Mouse (Mus musculus): ENCODE measurements around the gene Slc19a1.

Gene Slc19a1

GRCm38 (mm10) chr10:77031768-77032375, at the start of gene Slc19a1:
Gene Slc19a1, plus strand, starts transcription at chr10:77032241.
- DNase-seq (ENCODE audit: extremely low read depth, insufficient read length, low spot score) = no peak

GRCm38 (mm10) chr10:76988586-76988985, 43.5 kb upstream of the Slc19a1 start:
- DNase-seq (ENCODE audit: extremely low read depth, insufficient read length, low spot score) = no peak

- DNase-seq (ENCODE audit: extremely low read depth, insufficient read length, low spot score) = no peak
These were observed 39.6 kb upstream of the Slc19a1 start for GRCm38 (mm10) chr10:76992456-76992855.

- DNase-seq (ENCODE audit: extremely low read depth, insufficient read length, low spot score) = peak; percentile 58
These were observed 34.1 kb upstream of the Slc19a1 start for GRCm38 (mm10) chr10:76997759-76998513.

- DNase-seq (ENCODE audit: extremely low read depth, insufficient read length, low spot score) = no peak
These were observed 27.1 kb upstream of the Slc19a1 start for GRCm38 (mm10) chr10:77004936-77005335.

GRCm38 (mm10) chr10:77007433-77008108, 24.5 kb upstream of the Slc19a1 start:
- DNase-seq (ENCODE audit: extremely low read depth, insufficient read length, low spot score) = no peak

- DNase-seq (ENCODE audit: extremely low read depth, insufficient read length, low spot score) = no peak
These were observed 23.9 kb upstream of the Slc19a1 start for GRCm38 (mm10) chr10:77008109-77008561.

GRCm38 (mm10) chr10:77008698-77009097, 23.3 kb upstream of the Slc19a1 start:
- no peak for DNase-seq (ENCODE audit: extremely low read depth, insufficient read length, low spot score)

GRCm38 (mm10) chr10:77011681-77012080, 20.4 kb upstream of the Slc19a1 start:
- no peak for DNase-seq (ENCODE audit: extremely low read depth, insufficient read length, low spot score)

GRCm38 (mm10) chr10:77016080-77016479, 16.0 kb upstream of the Slc19a1 start:
- no peak for DNase-seq (ENCODE audit: extremely low read depth, insufficient read length, low spot score)

- DNase-seq (ENCODE audit: extremely low read depth, insufficient read length, low spot score) = no peak
These were observed 15.5 kb upstream of the Slc19a1 start for GRCm38 (mm10) chr10:77016499-77016898.

- DNase-seq (ENCODE audit: extremely low read depth, insufficient read length, low spot score) = no peak
These were observed 15.0 kb upstream of the Slc19a1 start for GRCm38 (mm10) chr10:77017061-77017460.

GRCm38 (mm10) chr10:77017662-77018061, 14.4 kb upstream of the Slc19a1 start:
- DNase-seq (ENCODE audit: extremely low read depth, insufficient read length, low spot score) = no peak

- DNase-seq (ENCODE audit: extremely low read depth, insufficient read length, low spot score) = peak; percentile 35
These were observed 10.5 kb upstream of the Slc19a1 start for GRCm38 (mm10) chr10:77021399-77022052.

GRCm38 (mm10) chr10:77022301-77023130, 9.5 kb upstream of the Slc19a1 start:
- DNase-seq (ENCODE audit: extremely low read depth, insufficient read length, low spot score) = no peak

GRCm38 (mm10) chr10:77024231-77024630, 7.8 kb upstream of the Slc19a1 start:
- no peak for DNase-seq (ENCODE audit: extremely low read depth, insufficient read length, low spot score)

- DNase-seq (ENCODE audit: extremely low read depth, insufficient read length, low spot score) = no peak
These were observed 5.1 kb upstream of the Slc19a1 start for GRCm38 (mm10) chr10:77026944-77027343.

GRCm38 (mm10) chr10:77028782-77029296, 3.2 kb upstream of the Slc19a1 start:
- DNase-seq (ENCODE audit: extremely low read depth, insufficient read length, low spot score) = no peak

- no peak for DNase-seq (ENCODE audit: extremely low read depth, insufficient read length, low spot score)
These were observed 2.3 kb upstream of the Slc19a1 start for GRCm38 (mm10) chr10:77029761-77030160.

- DNase-seq (ENCODE audit: extremely low read depth, insufficient read length, low spot score) = no peak
These were observed 1.4 kb upstream of the Slc19a1 start for GRCm38 (mm10) chr10:77030666-77031065.

Data from 3134 (cell line).